Mouse (Mus musculus) neural tube, embryonic 11.5 days (tissue): Measurements from ENCODE around the gene Calm3. TPM values are rescaled to one million over a fixed set of nuclear protein-coding genes. Genes with fewer than 3 reads are reported as not detected.

Source experiments
- ATAC-seq: fragments of 200-750 bp; cut with Nextera tagmentation; 2 replicates; pipeline ENCODE4 v1.8.0; 2017; ENCODE audit warnings: moderate number of reproducible peaks, mild to moderate bottlenecking, moderate TSS enrichment, moderate library complexity; ENCODE audit not compliant: insufficient read depth, low FRiP score, low TSS enrichment
- DNase-seq: peaks from one replicate; pipeline ENCODE4 v3.0.0-alpha.2; 2015; ENCODE audit warnings: low spot score
- H3K27ac ChIP-seq: fragments of 300-500 bp; sonication (generic); 2 replicates; pipeline ENCODE4 v1.5.1; 2014; ENCODE audit warnings: low read depth, mild to moderate bottlenecking, low read length
- H3K27me3 ChIP-seq: fragments of 300-500 bp; sonication (generic); 2 replicates; pipeline ENCODE4 v1.6.1; 2014; ENCODE audit warnings: mild to moderate bottlenecking, low read length, mixed read lengths; ENCODE audit not compliant: control insufficient read depth, insufficient read depth
- H3K36me3 ChIP-seq: fragments of 300-500 bp; sonication (generic); 2 replicates; pipeline ENCODE4 v1.6.1; 2014; ENCODE audit warnings: mild to moderate bottlenecking, low read length, moderate library complexity, mixed read lengths; ENCODE audit not compliant: control insufficient read depth, insufficient read depth
- H3K4me1 ChIP-seq: fragments of 300-500 bp; sonication (generic); 2 replicates; pipeline ENCODE4 v1.6.1; 2014; ENCODE audit warnings: low read length, mixed read lengths; ENCODE audit not compliant: control insufficient read depth, insufficient read depth
- H3K4me2 ChIP-seq: fragments of 300-500 bp; sonication (generic); 2 replicates; pipeline ENCODE4 v1.6.1; 2014; ENCODE audit warnings: low read depth, mild to moderate bottlenecking, moderate library complexity
- H3K4me3 ChIP-seq: fragments of 300-500 bp; sonication (generic); 2 replicates; pipeline ENCODE4 v1.5.1; 2014; ENCODE audit warnings: low read depth, low read length
- H3K9ac ChIP-seq: fragments of 300-500 bp; sonication (generic); 2 replicates; pipeline ENCODE4 v1.6.1; 2014; ENCODE audit warnings: mild to moderate bottlenecking, low read length
- H3K9me3 ChIP-seq: fragments of 300-500 bp; sonication (generic); 2 replicates; pipeline ENCODE4 v1.6.1; 2016; ENCODE audit warnings: low read length; ENCODE audit not compliant: control insufficient read depth
- WGBS: fragments of 180-500 bp; shearing (Covaris S2); extraction: QIAGEN DNeasy Blood & Tissue Kit; methylation state at CpG from one replicate; pipeline ENCODE4 v1.1.7; 2014; 5-methylcytosine and 5-hydroxymethylcytosine counted together
- polyA plus RNA-seq: library from polyadenylated mRNA; unstranded; fragments of >200 nt; fragmentation: Nextera tagmentation; extraction: Ambion mirVana; gene quantifications from 2 replicates; pipeline ENCODE4 v1.2.1, GENCODE M21; 2014

Gene Calm3
- polyA plus RNA-seq, 1 experiment from 2014 or later, result 263 TPM

GRCm38 (mm10) chr7:16944808-16945315, 20.9 kb upstream of the Calm3 start:
- Histone ChIP-seq H3K9me3 (no peaks in the 10 kb centered on the region), H3K4me2 (peak overlapping the region; percentile 90), H3K27me3 (peaks cover 49% of the 10 kb centered on the region), H3K4me3 (peak overlapping the region; percentile 57), H3K4me1 (peaks cover 33% of the 10 kb centered on the region), H3K27ac (peak overlapping the region; percentile 44; the same call in 1 of the 2 replicates), H3K9ac (peak overlapping the region; percentile 73), H3K36me3 (no peaks in the 10 kb centered on the region)
- DNase-seq (no peak), ATAC-seq (peak; percentile 35; the same call in 1 of the 2 replicates)
- 1% methylated on average over 22 of the region's 22 CpGs for WGBS

GRCm38 (mm10) chr7:16944061-16944807, 20.3 kb upstream of the Calm3 start, which contains the start of gene Pnmal2:
Gene Pnmal2, plus strand, starts transcription at chr7:16944682.
- Histone ChIP-seq H3K4me1 (peaks cover 28% of the 10 kb centered on the region), H3K4me3 (peak within 1 kb of the TSS; percentile 57), H3K4me2 (peak within 1 kb of the TSS; percentile 90), H3K27ac (peak within 1 kb of the TSS; percentile 44; the same call in 1 of the 2 replicates), H3K36me3 (no peaks in the 10 kb centered on the region), H3K9ac (peak within 1 kb of the TSS; percentile 73), H3K9me3 (no peaks in the 10 kb centered on the region), H3K27me3 (peaks cover 44% of the 10 kb centered on the region)
- DNase-seq (peak; percentile 93), ATAC-seq (peak; percentile 91)
- WGBS, result 12% methylated on average over 36 of the region's 36 CpGs

GRCm38 (mm10) chr7:16942861-16943260, 18.9 kb upstream of the Calm3 start:
- H3K36me3 ChIP-seq, result no peaks in the 10 kb centered on the region
- no peak overlapping the region for H3K9ac ChIP-seq
- H3K27ac ChIP-seq, result no peak overlapping the region
- 66% methylated on average over 4 of the region's 4 CpGs for WGBS
- H3K4me1 ChIP-seq, result peaks cover 24% of the 10 kb centered on the region
- H3K4me2 ChIP-seq, result no peak overlapping the region
- ATAC-seq, result no peak
- H3K27me3 ChIP-seq, result peaks cover 31% of the 10 kb centered on the region
- H3K9me3 ChIP-seq, result no peaks in the 10 kb centered on the region
- no peak overlapping the region for H3K4me3 ChIP-seq
- no peak for DNase-seq

GRCm38 (mm10) chr7:16940292-16940691, 16.4 kb upstream of the Calm3 start:
- Histone ChIP-seq H3K9ac (no peak overlapping the region), H3K36me3 (no peaks in the 10 kb centered on the region), H3K27ac (no peak overlapping the region), H3K4me2 (no peak overlapping the region), H3K4me3 (no peak overlapping the region), H3K4me1 (peaks cover 6% of the 10 kb centered on the region), H3K9me3 (no peaks in the 10 kb centered on the region), H3K27me3 (peaks cover 5% of the 10 kb centered on the region)
- WGBS, result 66% methylated on average over 7 of the region's 7 CpGs
- DNase-seq, result no peak
- ATAC-seq, result no peak

GRCm38 (mm10) chr7:16938117-16938791, 14.3 kb upstream of the Calm3 start:
- no peak overlapping the region for H3K4me3 ChIP-seq
- DNase-seq (no peak), ATAC-seq (no peak)
- 75% methylated on average over 17 of the region's 17 CpGs for WGBS
- H3K9ac ChIP-seq, result no peak overlapping the region
- H3K4me2 ChIP-seq, result no peak overlapping the region
- no peaks in the 10 kb centered on the region for H3K27me3 ChIP-seq
- no peaks in the 10 kb centered on the region for H3K4me1 ChIP-seq
- H3K36me3 ChIP-seq, result no peaks in the 10 kb centered on the region
- no peak overlapping the region for H3K27ac ChIP-seq
- H3K9me3 ChIP-seq, result no peaks in the 10 kb centered on the region

- H3K36me3 ChIP-seq, result no peaks in the 10 kb centered on the region
- ATAC-seq (no peak), DNase-seq (no peak)
- H3K9ac ChIP-seq, result no peak overlapping the region
- H3K4me2 ChIP-seq, result no peak overlapping the region
- no peaks in the 10 kb centered on the region for H3K27me3 ChIP-seq
- no peak overlapping the region for H3K27ac ChIP-seq
- WGBS, result 46% methylated on average over 4 of the region's 4 CpGs
- no peaks in the 10 kb centered on the region for H3K9me3 ChIP-seq
- no peak overlapping the region for H3K4me3 ChIP-seq
- no peaks in the 10 kb centered on the region for H3K4me1 ChIP-seq
These were observed 13.4 kb upstream of the Calm3 start for GRCm38 (mm10) chr7:16937312-16937711.

GRCm38 (mm10) chr7:16932704-16933577, 9.0 kb upstream of the Calm3 start:
- 48% methylated on average over 14 of the region's 14 CpGs for WGBS
- DNase-seq (peak; percentile 55), ATAC-seq (peak; percentile 42; the same call in 1 of the 2 replicates)
- Histone ChIP-seq H3K9me3 (no peaks in the 10 kb centered on the region), H3K9ac (no peak overlapping the region), H3K36me3 (no peaks in the 10 kb centered on the region), H3K27ac (no peak overlapping the region), H3K4me2 (no peak overlapping the region), H3K4me3 (no peak overlapping the region), H3K27me3 (no peaks in the 10 kb centered on the region), H3K4me1 (no peaks in the 10 kb centered on the region)

GRCm38 (mm10) chr7:16931968-16932627, 8.2 kb upstream of the Calm3 start:
- no peaks in the 10 kb centered on the region for H3K27me3 ChIP-seq
- no peak overlapping the region for H3K9ac ChIP-seq
- no peaks in the 10 kb centered on the region for H3K4me1 ChIP-seq
- H3K9me3 ChIP-seq, result no peaks in the 10 kb centered on the region
- WGBS, result 18% methylated on average over 14 of the region's 14 CpGs
- 0 out of 2 replicates have a peak, but pooled peaks have one; percentile 51 for ATAC-seq
- H3K27ac ChIP-seq, result no peak overlapping the region
- no peaks in the 10 kb centered on the region for H3K36me3 ChIP-seq
- no peak overlapping the region for H3K4me3 ChIP-seq
- H3K4me2 ChIP-seq, result no peak overlapping the region
- DNase-seq, result peak; percentile 86
